Mouse (Mus musculus) midbrain, embryonic 14.5 days (tissue): ENCODE data around the gene Dao. TPM values are rescaled to one million over a fixed set of nuclear protein-coding genes. Genes with fewer than 3 reads are reported as not detected.
A peak's percentile ranks its signal among the peaks of the same experiment; 100 is the strongest.

Experiments
- ATAC-seq: fragments of 200-750 bp; cut with Nextera tagmentation; 2 replicates; pipeline ENCODE4 v1.8.0; 2017; ENCODE audit warnings: moderate number of reproducible peaks, moderate library complexity; ENCODE audit not compliant: low FRiP score, low TSS enrichment
- DNase-seq: peaks from one replicate; pipeline ENCODE4 v3.0.0-alpha.2; 2015
- H3K27ac ChIP-seq: fragments of 300-500 bp; sonication (generic); replicated peaks from 2 replicates; pipeline ENCODE4 v1.5.1; 2014; ENCODE audit warnings: mild to moderate bottlenecking, low read depth, low read length, moderate library complexity
- H3K27me3 ChIP-seq: fragments of 300-500 bp; sonication (generic); 2 replicates; pipeline ENCODE4 v1.6.1; 2014; ENCODE audit warnings: low read length, control low read depth, mixed read lengths; ENCODE audit not compliant: control insufficient read depth, insufficient read depth
- H3K36me3 ChIP-seq: fragments of 300-500 bp; sonication (generic); 2 replicates; pipeline ENCODE4 v1.6.1; 2014; ENCODE audit warnings: low read length, control low read depth; ENCODE audit not compliant: control insufficient read depth, insufficient read depth
- H3K4me1 ChIP-seq: fragments of 300-500 bp; sonication (generic); 2 replicates; pipeline ENCODE4 v1.6.1; 2014; ENCODE audit warnings: mild to moderate bottlenecking, antibody characterized with exemption, low read length, control low read depth; ENCODE audit not compliant: control insufficient read depth, insufficient read depth
- H3K4me2 ChIP-seq: fragments of 300-500 bp; sonication (generic); 2 replicates; pipeline ENCODE4 v1.6.1; 2014; ENCODE audit warnings: mild to moderate bottlenecking, low read length, moderate library complexity
- H3K4me3 ChIP-seq: fragments of 300-500 bp; sonication (generic); replicated peaks from 2 replicates; pipeline ENCODE4 v1.5.1; 2014; ENCODE audit warnings: low read depth, low read length
- H3K9ac ChIP-seq: fragments of 300-500 bp; sonication (generic); replicated peaks from 2 replicates; pipeline ENCODE4 v1.6.1; 2014; ENCODE audit warnings: mild to moderate bottlenecking, low read length, moderate library complexity
- H3K9me3 ChIP-seq: fragments of 300-500 bp; sonication (generic); 2 replicates; pipeline ENCODE4 v1.6.1; 2016; ENCODE audit warnings: low read length, control low read depth, mixed read lengths; ENCODE audit not compliant: control insufficient read depth
- WGBS: fragments of 180-500 bp; shearing (Covaris S2); extraction: QIAGEN DNeasy Blood & Tissue Kit; methylation state at CpG from one replicate; pipeline ENCODE4 v1.1.7; 2014; 5-methylcytosine and 5-hydroxymethylcytosine counted together
- polyA plus RNA-seq: library from polyadenylated mRNA; unstranded; fragments of >200 nt; fragmentation: Nextera tagmentation; extraction: Ambion mirVana; gene quantifications from 2 replicates; pipeline ENCODE4 v1.2.1, GENCODE M21; 2014

Gene Dao
- polyA plus RNA-seq, 1 experiment from 2014 or later, result not detected

DNA sequence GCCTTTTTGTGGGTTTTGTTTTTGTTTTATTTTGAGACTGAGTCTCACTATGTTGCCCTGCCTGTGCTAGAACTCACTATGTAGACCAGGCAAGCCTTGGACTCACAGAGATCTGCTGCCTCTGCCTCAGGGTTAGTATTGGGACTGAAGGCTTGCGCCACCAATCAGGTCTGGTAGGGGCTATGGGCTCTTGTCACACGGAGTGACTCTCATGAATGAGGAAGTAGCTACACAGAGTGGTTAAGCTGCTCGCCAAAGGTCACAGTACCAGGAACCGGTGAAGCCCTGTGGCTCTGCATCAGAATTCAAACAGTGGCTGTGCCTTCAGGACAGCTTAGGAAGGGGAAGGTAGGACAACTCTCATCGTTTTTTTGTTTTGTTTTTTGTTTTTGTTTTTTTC lies 4.1 kb upstream of the Dao start:
- WGBS, result 67% methylated on average over 5 of the region's 5 CpGs
- Histone ChIP-seq H3K4me3 (no peak overlapping the region), H3K36me3 (no peaks in the 10 kb centered on the region), H3K9ac (no peak overlapping the region), H3K4me2 (no peak overlapping the region), H3K9me3 (no peaks in the 10 kb centered on the region), H3K27me3 (no peaks in the 10 kb centered on the region), H3K27ac (no peak overlapping the region), H3K4me1 (no peaks in the 10 kb centered on the region)
- no peak for DNase-seq
- no peak for ATAC-seq

GRCm38 (mm10) chr5:114004573-114004972 lies 1.1 kb downstream of the Dao start:
- Histone ChIP-seq H3K4me3 (no peak overlapping the region), H3K36me3 (no peaks in the 10 kb centered on the region), H3K4me1 (no peaks in the 10 kb centered on the region), H3K27ac (no peak overlapping the region), H3K9ac (no peak overlapping the region), H3K4me2 (no peak overlapping the region), H3K9me3 (no peaks in the 10 kb centered on the region), H3K27me3 (no peaks in the 10 kb centered on the region)
- 84% methylated on average over 11 of the region's 11 CpGs for WGBS
- DNase-seq, result no peak
- no peak for ATAC-seq

GRCm38 (mm10) chr5:114005100-114005499 lies 1.6 kb downstream of the Dao start:
- H3K27ac ChIP-seq, result no peak overlapping the region
- no peaks in the 10 kb centered on the region for H3K27me3 ChIP-seq
- H3K4me3 ChIP-seq, result no peak overlapping the region
- H3K9me3 ChIP-seq, result no peaks in the 10 kb centered on the region
- DNase-seq, result no peak
- 84% methylated on average over 5 of the region's 5 CpGs for WGBS
- H3K9ac ChIP-seq, result no peak overlapping the region
- H3K36me3 ChIP-seq, result no peaks in the 10 kb centered on the region
- no peak overlapping the region for H3K4me2 ChIP-seq
- no peaks in the 10 kb centered on the region for H3K4me1 ChIP-seq
- ATAC-seq, result no peak

DNA sequence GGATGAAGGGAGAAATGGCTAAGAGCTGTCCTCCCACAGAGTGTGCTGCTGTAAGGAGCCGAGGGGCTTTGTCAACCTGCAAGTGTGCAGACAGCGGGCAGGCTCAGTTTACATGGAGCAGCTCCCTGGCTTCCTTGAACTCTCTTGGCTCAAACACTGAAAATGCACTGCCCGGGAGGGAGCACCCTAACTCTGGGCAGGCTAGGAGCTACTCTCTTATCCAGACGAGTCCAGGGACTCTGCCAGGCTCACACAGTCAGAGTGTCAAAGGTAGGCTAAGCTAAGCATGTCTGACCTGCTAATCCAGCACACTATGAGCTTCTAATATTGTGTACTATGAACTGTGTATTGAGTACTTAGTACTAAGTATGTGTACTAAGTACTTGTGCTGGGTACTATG lies 3.5 kb downstream of the Dao start:
- Histone ChIP-seq H3K4me2 (no peak overlapping the region), H3K27me3 (no peaks in the 10 kb centered on the region), H3K4me1 (no peaks in the 10 kb centered on the region), H3K4me3 (no peak overlapping the region), H3K9me3 (no peaks in the 10 kb centered on the region), H3K27ac (no peak overlapping the region), H3K36me3 (no peaks in the 10 kb centered on the region), H3K9ac (no peak overlapping the region)
- 80% methylated on average over 4 of the region's 4 CpGs for WGBS
- DNase-seq (no peak), ATAC-seq (no peak)

DNA sequence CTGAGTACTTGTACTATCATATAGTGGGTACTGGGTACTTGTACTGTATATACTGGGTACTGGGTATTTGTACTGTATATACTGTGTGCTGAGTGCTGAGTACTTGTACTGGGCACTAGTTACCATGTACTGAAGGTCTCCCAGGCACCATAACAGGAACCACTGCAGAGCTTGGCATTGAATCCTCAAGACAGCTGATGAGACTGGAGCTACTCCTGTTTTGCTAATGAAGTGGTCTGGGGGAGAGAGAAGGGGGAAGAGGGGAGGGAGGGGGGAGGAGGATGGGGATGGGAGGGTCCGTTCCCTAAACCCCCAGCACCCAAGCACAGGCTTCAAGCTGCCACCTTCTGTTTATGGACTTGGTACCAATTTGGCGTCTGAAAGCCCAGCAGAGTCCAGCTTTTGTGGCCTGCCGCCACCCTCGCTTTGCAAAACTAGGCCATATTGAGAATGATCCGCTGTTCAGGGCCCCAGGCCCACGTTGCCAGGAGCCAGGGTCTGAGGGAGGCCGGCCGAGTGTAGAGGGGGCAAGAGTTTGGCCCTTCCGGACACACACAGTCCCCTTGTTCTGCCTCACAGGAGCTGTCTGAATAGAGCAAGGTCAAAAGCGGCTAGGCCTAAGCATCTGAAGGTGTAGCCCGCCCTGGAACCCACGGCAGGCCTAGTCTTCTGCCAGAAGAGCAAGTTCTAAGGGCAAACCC lies 4.4 kb downstream of the Dao start:
- no peaks in the 10 kb centered on the region for H3K27me3 ChIP-seq
- 75% methylated on average over 12 of the region's 12 CpGs for WGBS
- no peak overlapping the region for H3K4me3 ChIP-seq
- H3K27ac ChIP-seq, result no peak overlapping the region
- no peak for DNase-seq
- no peak overlapping the region for H3K9ac ChIP-seq
- H3K9me3 ChIP-seq, result no peaks in the 10 kb centered on the region
- no peak for ATAC-seq
- H3K4me2 ChIP-seq, result no peak overlapping the region
- H3K36me3 ChIP-seq, result no peaks in the 10 kb centered on the region
- no peaks in the 10 kb centered on the region for H3K4me1 ChIP-seq

DNA sequence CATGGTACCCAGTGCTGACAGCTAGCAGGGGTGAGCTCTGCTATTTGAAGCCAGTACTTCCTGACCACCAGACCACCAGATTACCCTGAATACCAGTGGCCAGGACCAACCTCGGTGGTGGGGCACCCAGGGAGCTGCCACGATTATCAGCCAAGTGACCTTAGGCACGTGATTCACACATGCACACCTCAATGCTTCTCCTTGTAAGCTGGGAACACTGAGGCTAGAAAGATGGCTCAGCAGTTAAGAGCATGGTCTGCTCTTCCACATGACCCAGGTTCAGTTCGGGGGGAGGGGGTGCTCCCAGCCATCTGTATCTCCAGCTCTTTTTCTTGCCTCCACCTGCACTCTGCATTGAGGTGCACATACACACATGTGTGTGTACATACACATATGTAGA lies 5.5 kb downstream of the Dao start:
- no peak for DNase-seq
- Histone ChIP-seq H3K4me2 (no peak overlapping the region), H3K9ac (no peak overlapping the region), H3K36me3 (no peaks in the 10 kb centered on the region), H3K27ac (no peak overlapping the region), H3K9me3 (no peaks in the 10 kb centered on the region), H3K4me1 (no peaks in the 10 kb centered on the region), H3K27me3 (no peaks in the 10 kb centered on the region), H3K4me3 (no peak overlapping the region)
- ATAC-seq, result no peak
- 76% methylated on average over 4 of the region's 4 CpGs for WGBS

DNA sequence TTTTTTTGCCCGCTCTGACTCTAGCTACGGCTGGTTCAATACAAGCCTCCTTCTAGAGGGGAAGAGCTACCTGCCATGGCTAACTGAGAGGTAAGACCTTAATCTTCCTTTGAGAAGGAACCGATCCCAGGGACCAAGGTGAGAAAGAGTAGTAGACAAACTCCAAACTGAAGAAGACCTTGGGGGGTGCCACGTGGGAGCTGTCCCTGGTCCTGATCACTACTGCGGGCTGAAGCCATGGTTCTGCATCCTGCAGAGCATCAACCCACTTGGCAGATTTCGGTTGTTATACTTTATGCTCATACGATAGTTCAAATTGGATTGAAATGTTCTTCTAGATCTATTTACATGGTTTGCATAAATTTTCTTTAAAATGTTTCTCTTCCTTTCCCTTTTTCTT lies 11.6 kb downstream of the Dao start:
- DNase-seq, result no peak
- Histone ChIP-seq H3K4me3 (no peak overlapping the region), H3K36me3 (no peaks in the 10 kb centered on the region), H3K4me2 (no peak overlapping the region), H3K9me3 (no peaks in the 10 kb centered on the region), H3K27ac (no peak overlapping the region), H3K27me3 (no peaks in the 10 kb centered on the region), H3K4me1 (no peaks in the 10 kb centered on the region), H3K9ac (no peak overlapping the region)
- ATAC-seq, result no peak
- 73% methylated on average over 7 of the region's 7 CpGs for WGBS

- ATAC-seq (no peak), DNase-seq (no peak)
- peaks cover 4% of the 10 kb centered on the region; the same call in 1 of the 2 replicates for H3K4me1 ChIP-seq
- no peak overlapping the region for H3K9ac ChIP-seq
- H3K27me3 ChIP-seq, result no peaks in the 10 kb centered on the region
- H3K4me2 ChIP-seq, result no peak overlapping the region
- no peak overlapping the region for H3K4me3 ChIP-seq
- peaks cover 12% of the 10 kb centered on the region for H3K36me3 ChIP-seq
- 60% methylated on average over 6 of the region's 6 CpGs for WGBS
- H3K9me3 ChIP-seq, result no peaks in the 10 kb centered on the region
- H3K27ac ChIP-seq, result no peak overlapping the region
Measured at GRCm38 (mm10) chr5:114024390-114024789, 20.9 kb downstream of the Dao start.

GRCm38 (mm10) chr5:114024885-114025284 lies 21.4 kb downstream of the Dao start:
- ATAC-seq, result no peak; the same call in 1 of the 2 replicates
- DNase-seq, result peak; percentile 31
- WGBS, result 12% methylated on average over 10 of the region's 10 CpGs

More at GRCm38 (mm10) chr5:114024885-114025284, 21.4 kb downstream of the Dao start:
- H3K27me3 ChIP-seq, result no peaks in the 10 kb centered on the region
- no peak overlapping the region for H3K27ac ChIP-seq
- no peak overlapping the region for H3K4me2 ChIP-seq
- no peak overlapping the region for H3K4me3 ChIP-seq
- H3K9me3 ChIP-seq, result no peaks in the 10 kb centered on the region
- H3K36me3 ChIP-seq, result peaks cover 17% of the 10 kb centered on the region
- peaks cover 4% of the 10 kb centered on the region; the same call in 1 of the 2 replicates for H3K4me1 ChIP-seq
- no peak overlapping the region for H3K9ac ChIP-seq
